Mouse (Mus musculus): ENCODE measurements around the gene Tmem69. TPM values are rescaled to one million over a fixed set of nuclear protein-coding genes. Genes with fewer than 3 reads are reported as not detected.

The Tmem69 gene
- total RNA-seq, 2 experiments from 2014 or later, result 11.8 to 13.0 TPM

Other genes with a start within 250 kb of the Tmem69 start
- 100 to 1,000 TPM in 1 of 2 experiments, 10 to 100 TPM in 1; 86.7 to 100 TPM for gene Mast2, start 91.8 kb downstream of the Tmem69 start, total RNA-seq (2021)
- gene Ipp, start 48.4 kb downstream of the Tmem69 start, total RNA-seq (2021), result 10 to 100 TPM; 17.9 to 20.3 TPM
- 10 to 100 TPM; 35.8 to 40.7 TPM for gene Gpbp1l1, start 1.7 kb upstream of the Tmem69 start, total RNA-seq (2021)
- gene Ccdc17, start 40.7 kb upstream of the Tmem69 start, total RNA-seq (2021), result 1 to 10 TPM; 4.1 to 6.2 TPM
- 10 to 100 TPM; 26.7 to 39.4 TPM for gene Nasp, start 72.0 kb upstream of the Tmem69 start, total RNA-seq (2021)
- gene Akr1a1, start 95.7 kb upstream of the Tmem69 start, total RNA-seq (2021), result 100 to 1,000 TPM; 392 to 438 TPM
- 100 to 1,000 TPM; 162 to 182 TPM for gene Prdx1, start 129.6 kb upstream of the Tmem69 start, total RNA-seq (2021)
- gene Mmachc, start 152.5 kb upstream of the Tmem69 start, total RNA-seq (2021), result 10 to 100 TPM; 18.0 to 18.3 TPM
- gene Ccdc163, start 152.6 kb upstream of the Tmem69 start, total RNA-seq (2021), result 1 to 10 TPM; 3.0 to 4.3 TPM
- 1 to 10 TPM; 4.5 TPM for gene Tesk2, start 165.0 kb upstream of the Tmem69 start, total RNA-seq (2021)

Data from layer of hippocampus, postnatal 25 days (tissue).